Mouse (Mus musculus) E14TG2a.4 (cell line): ENCODE data around the gene Frmd5.

Source experiments
- CTCF ChIP-seq: conservative IDR thresholded peaks from 2 replicates; pipeline ENCODE4 v1.5.1; 2014; ENCODE audit warnings: low read length
- NANOG ChIP-seq: IDR thresholded peaks from 2 replicates; pipeline ENCODE4 v1.6.1; 2014; ENCODE audit warnings: borderline replicate concordance, low read length, mixed read lengths

DNA sequence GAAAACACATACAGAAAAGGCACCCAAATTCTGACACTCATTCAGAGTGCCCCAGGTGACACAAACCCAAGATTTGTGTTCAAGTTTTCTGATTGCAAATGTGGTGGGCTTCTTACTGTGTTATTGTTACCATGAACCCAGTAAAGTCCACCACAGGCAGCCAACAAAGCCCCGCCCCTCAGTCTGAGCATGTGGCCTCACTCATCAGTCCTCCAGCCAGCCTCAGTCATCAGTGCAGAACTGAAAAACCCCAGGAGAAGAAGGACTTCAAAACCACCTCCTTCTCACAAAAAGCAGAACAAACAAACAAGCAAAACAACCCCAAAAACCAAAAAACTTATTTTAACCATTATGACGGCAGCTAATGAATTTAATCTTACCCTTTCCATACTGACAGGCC, 18.5 kb downstream of the Frmd5 start:
- no peak for TF ChIP-seq CTCF
- TF ChIP-seq NANOG = no peak
